Mouse (Mus musculus) heart, postnatal 0 days (tissue): Measurements from ENCODE around the gene Hecw2. TPM values are rescaled to one million over a fixed set of nuclear protein-coding genes. Genes with fewer than 3 reads are reported as not detected.
A peak's percentile ranks its signal among the peaks of the same experiment; 100 is the strongest.

Source experiments
- ATAC-seq: fragments of 200-750 bp; cut with Nextera tagmentation; 2 replicates; pipeline ENCODE4 v1.8.0; 2017; ENCODE audit warnings: low read depth, moderate number of reproducible peaks, moderate library complexity; ENCODE audit not compliant: insufficient read depth
- DNase-seq: peaks from one replicate; pipeline ENCODE4 v3.0.0-alpha.2; 2016; ENCODE audit warnings: low spot score
- H3K27ac ChIP-seq: fragments of 300-500 bp; sonication (generic); 2 replicates; pipeline ENCODE4 v1.5.1; 2014; ENCODE audit warnings: low read depth, mild to moderate bottlenecking
- H3K27me3 ChIP-seq: fragments of 300-500 bp; sonication (generic); 2 replicates; pipeline ENCODE4 v1.6.1; 2014; ENCODE audit warnings: low read length, mixed read lengths; ENCODE audit not compliant: control insufficient read depth, insufficient read depth
- H3K36me3 ChIP-seq: fragments of 300-500 bp; sonication (generic); replicated peaks from 2 replicates; pipeline ENCODE4 v1.6.1; 2014; ENCODE audit warnings: low read length, mixed read lengths; ENCODE audit not compliant: control insufficient read depth, insufficient read depth
- H3K4me1 ChIP-seq: fragments of 300-500 bp; sonication (generic); 2 replicates; pipeline ENCODE4 v1.6.1; 2014; ENCODE audit warnings: antibody characterized with exemption; ENCODE audit not compliant: control insufficient read depth, insufficient read depth
- H3K4me2 ChIP-seq: fragments of 300-500 bp; sonication (generic); 2 replicates; pipeline ENCODE4 v1.6.1; 2014; ENCODE audit warnings: low read depth, mild to moderate bottlenecking, low read length, moderate library complexity
- H3K4me3 ChIP-seq: fragments of 300-500 bp; sonication (generic); 2 replicates; pipeline ENCODE4 v1.5.1; 2014; ENCODE audit warnings: low read depth, low read length
- H3K9ac ChIP-seq: fragments of 300-500 bp; sonication (generic); replicated peaks from 2 replicates; pipeline ENCODE4 v1.6.1; 2014; ENCODE audit warnings: low read depth, low read length, mixed read lengths
- H3K9me3 ChIP-seq: fragments of 300-500 bp; sonication (generic); replicated peaks from 2 replicates; pipeline ENCODE4 v1.6.1; 2016; ENCODE audit warnings: low read length; ENCODE audit not compliant: control insufficient read depth
- CTCF ChIP-seq: IDR thresholded peaks from 2 replicates; pipeline ENCODE4 v1.5.1; 2016; ENCODE audit warnings: antibody characterized with exemption, control low read depth, low read depth
- EP300 ChIP-seq: IDR thresholded peaks from 2 replicates; pipeline ENCODE4 v1.6.1; 2016; ENCODE audit warnings: antibody characterized with exemption, low read depth
- WGBS: fragments of 180-500 bp; shearing (Covaris S2); extraction: QIAGEN DNeasy Blood & Tissue Kit; methylation state at CpG from one replicate; pipeline ENCODE4 v1.1.7; 2014; 5-methylcytosine and 5-hydroxymethylcytosine counted together
- polyA plus RNA-seq: library from polyadenylated mRNA; unstranded; fragments of >200 nt; fragmentation: Nextera tagmentation; extraction: Ambion mirVana; gene quantifications from 2 replicates; pipeline ENCODE4 v1.2.1, GENCODE M21; 2015
- total RNA-seq: library from RNA; depleted of rRNA; stranded (reverse); fragments of >200 nt; gene quantifications from 2 replicates; pipeline ENCODE4 v1.2.3, GENCODE M21; 2014; ENCODE audit warnings: low replicate concordance

Gene Hecw2
- total and polyA plus RNA-seq, 2 experiments from 2014 or later: 3.6 to 9.0 TPM

DNA sequence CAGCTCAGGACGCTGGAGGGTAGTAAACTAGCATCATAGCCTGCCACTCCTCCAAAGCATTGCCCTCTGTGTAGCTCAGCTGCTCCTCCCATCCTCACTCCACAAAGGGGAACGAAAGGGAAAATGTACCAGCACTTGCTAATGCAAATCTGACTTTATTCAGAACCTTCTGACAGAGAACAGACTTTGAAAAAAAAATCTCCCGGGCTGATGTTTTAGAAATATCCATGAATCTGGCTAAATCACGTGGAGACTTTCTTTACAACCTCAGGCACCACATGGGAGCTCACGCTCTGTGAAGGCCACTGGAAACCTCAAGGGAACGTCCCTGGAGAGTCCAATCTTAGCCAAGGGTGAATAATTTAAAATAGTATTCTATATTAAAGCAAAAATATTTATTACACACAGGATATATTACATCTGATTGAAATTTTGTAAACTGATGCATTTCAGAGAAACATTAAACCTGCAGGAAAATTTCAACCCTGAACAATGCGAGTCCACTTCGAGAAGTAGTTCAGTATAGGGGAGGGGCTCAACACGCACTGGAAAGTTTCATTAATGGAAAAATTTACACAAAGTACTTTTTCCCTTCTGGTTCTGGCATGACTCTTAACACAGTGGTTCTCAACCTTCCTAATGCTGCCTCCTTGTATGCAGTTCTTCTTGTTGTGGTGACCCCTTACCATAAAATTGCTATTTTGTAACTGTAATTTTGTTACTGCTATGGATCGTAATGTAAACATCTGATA is 67.8 kb downstream of the Hecw2 start:
- WGBS: 74% methylated on average over 10 of the region's 10 CpGs
- no peak overlapping the region for H3K27ac ChIP-seq
- H3K36me3 ChIP-seq: no peaks in the 10 kb centered on the region
- H3K4me1 ChIP-seq: no peaks in the 10 kb centered on the region
- H3K4me3 ChIP-seq: no peak overlapping the region
- DNase-seq (no peak), ATAC-seq (no peak)
- no peak overlapping the region for H3K9ac ChIP-seq
- no peak for TF ChIP-seq EP300
- H3K27me3 ChIP-seq: no peaks in the 10 kb centered on the region
- no peak overlapping the region for H3K4me2 ChIP-seq
- no peaks in the 10 kb centered on the region for H3K9me3 ChIP-seq

DNA sequence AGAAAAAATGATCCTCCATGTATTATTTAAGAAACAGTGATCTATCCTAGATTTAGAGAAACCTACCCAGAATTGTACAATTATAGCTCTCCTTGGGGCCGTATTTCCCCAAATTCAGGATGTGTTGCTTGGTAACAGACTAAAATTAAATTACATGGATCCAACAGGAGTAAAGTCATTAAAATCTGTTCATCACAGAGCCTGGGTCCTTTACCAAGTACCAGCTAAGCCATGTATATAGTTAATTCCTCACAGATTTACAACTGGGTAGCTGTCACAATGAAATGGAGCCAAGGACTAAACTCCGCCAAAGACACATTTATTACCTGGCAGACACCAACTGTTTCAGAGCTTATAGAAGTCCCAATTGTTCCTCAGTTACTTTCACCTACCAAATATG is 72.4 kb downstream of the Hecw2 start:
- WGBS: 87% methylated on average over 2 of the region's 2 CpGs
- no peak for ATAC-seq
- Histone ChIP-seq H3K4me2 (no peak overlapping the region), H3K9ac (no peak overlapping the region), H3K27me3 (no peaks in the 10 kb centered on the region), H3K36me3 (no peaks in the 10 kb centered on the region), H3K27ac (no peak overlapping the region), H3K4me3 (no peak overlapping the region), H3K4me1 (peaks cover 12% of the 10 kb centered on the region), H3K9me3 (no peaks in the 10 kb centered on the region)
- DNase-seq: no peak
- TF ChIP-seq EP300 (no peak), CTCF (no peak)

GRCm38 (mm10) chr1:54121071-54121730 is 73.8 kb downstream of the Hecw2 start:
- no peaks in the 10 kb centered on the region for H3K27me3 ChIP-seq
- 73% methylated on average over 5 of the region's 5 CpGs for WGBS
- DNase-seq (no peak), ATAC-seq (no peak)
- H3K27ac ChIP-seq: no peak overlapping the region
- H3K4me1 ChIP-seq: peaks cover 12% of the 10 kb centered on the region
- no peaks in the 10 kb centered on the region for H3K9me3 ChIP-seq
- no peak overlapping the region for H3K9ac ChIP-seq
- H3K4me3 ChIP-seq: no peak overlapping the region
- no peak overlapping the region for H3K4me2 ChIP-seq
- no peak for TF ChIP-seq EP300
- TF ChIP-seq CTCF: no peak
- no peaks in the 10 kb centered on the region for H3K36me3 ChIP-seq

- DNase-seq: no peak
- no peaks in the 10 kb centered on the region for H3K27me3 ChIP-seq
- H3K9ac ChIP-seq: no peak overlapping the region
- H3K9me3 ChIP-seq: no peaks in the 10 kb centered on the region
- no peak for ATAC-seq
- no peak overlapping the region for H3K27ac ChIP-seq
- no peak overlapping the region for H3K4me3 ChIP-seq
- WGBS: 65% methylated on average over 9 of the region's 9 CpGs
- no peak overlapping the region for H3K4me2 ChIP-seq
- TF ChIP-seq CTCF (0 out of 2 replicates have a peak, but pooled peaks have one; percentile 3), EP300 (no peak)
- H3K4me1 ChIP-seq: peaks cover 12% of the 10 kb centered on the region
- H3K36me3 ChIP-seq: no peaks in the 10 kb centered on the region
Measured at GRCm38 (mm10) chr1:54119638-54120320, 75.2 kb downstream of the Hecw2 start.

DNA sequence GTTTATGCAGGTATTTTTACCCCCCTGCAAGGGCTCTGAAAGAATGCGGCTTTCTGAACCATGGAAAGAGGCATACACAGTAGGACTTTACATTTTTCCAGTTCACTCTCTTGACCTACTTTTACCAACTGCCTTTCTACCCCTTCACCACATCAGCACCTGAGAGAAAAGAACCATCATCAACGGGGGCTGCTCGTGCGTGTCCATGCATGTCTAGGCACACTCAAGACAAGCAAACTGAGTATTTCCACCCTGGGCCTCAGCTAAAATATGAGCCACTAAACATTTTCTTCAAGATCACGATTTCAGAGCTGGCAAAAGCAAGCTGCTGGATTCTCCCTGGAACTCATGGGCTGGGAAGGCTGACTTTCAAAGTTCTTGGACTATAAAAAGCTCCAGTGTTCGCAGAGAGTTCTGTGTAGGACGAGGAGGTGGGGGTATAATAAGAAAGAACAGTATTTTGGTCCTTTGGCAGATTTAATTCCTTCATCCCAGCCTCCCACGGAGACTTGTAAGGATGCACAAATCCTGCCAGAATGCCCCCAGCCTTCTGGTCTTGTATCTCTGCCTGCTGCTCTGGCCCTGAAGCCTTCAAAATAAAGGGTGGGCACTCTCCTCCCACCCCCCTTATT is 76.5 kb downstream of the Hecw2 start:
- Histone ChIP-seq H3K4me2 (no peak overlapping the region), H3K9ac (no peak overlapping the region), H3K4me3 (no peak overlapping the region), H3K9me3 (no peaks in the 10 kb centered on the region), H3K4me1 (peaks cover 12% of the 10 kb centered on the region), H3K27me3 (no peaks in the 10 kb centered on the region), H3K36me3 (no peaks in the 10 kb centered on the region), H3K27ac (peak overlapping the region; percentile 10; the same call in 1 of the 2 replicates)
- ATAC-seq (no peak), DNase-seq (no peak)
- WGBS: 53% methylated on average over 8 of the region's 8 CpGs
- TF ChIP-seq CTCF (no peak), EP300 (no peak)
